Mouse (Mus musculus) hindbrain, embryonic 14.5 days (tissue): ENCODE measurements at regions not wholly inside any gene's neighbourhood (a gene's known extent, or its start where the extent isn't known, plus 50 kb on each side); places are given as distances from the start of the nearest gene placed in this dataset.
A peak's percentile ranks its signal among the peaks of the same experiment; 100 is the strongest.

Source experiments
- ATAC-seq: fragments of 200-750 bp; cut with Nextera tagmentation; 2 replicates; pipeline ENCODE4 v1.8.0; 2017; ENCODE audit warnings: moderate number of reproducible peaks, mild to moderate bottlenecking, moderate TSS enrichment, moderate library complexity; ENCODE audit not compliant: low FRiP score
- DNase-seq: peaks from one replicate; pipeline ENCODE4 v3.0.0-alpha.2; 2015; ENCODE audit warnings: low spot score
- H3K27ac ChIP-seq: fragments of 300-500 bp; sonication (generic); 2 replicates; pipeline ENCODE4 v1.5.1; 2014; ENCODE audit warnings: mild to moderate bottlenecking, moderate library complexity
- H3K27me3 ChIP-seq: fragments of 300-500 bp; sonication (generic); 2 replicates; pipeline ENCODE4 v1.6.1; 2014; ENCODE audit warnings: mild to moderate bottlenecking, low read length, mixed read lengths; ENCODE audit not compliant: control insufficient read depth, insufficient read depth
- H3K36me3 ChIP-seq: fragments of 300-500 bp; sonication (generic); replicated peaks from 2 replicates; pipeline ENCODE4 v1.6.1; 2014; ENCODE audit not compliant: control insufficient read depth, insufficient read depth
- H3K4me1 ChIP-seq: fragments of 300-500 bp; sonication (generic); replicated peaks from 2 replicates; pipeline ENCODE4 v1.6.1; 2014; ENCODE audit warnings: antibody characterized with exemption, low read length, mixed read lengths; ENCODE audit not compliant: control insufficient read depth, insufficient read depth
- H3K4me2 ChIP-seq: fragments of 300-500 bp; sonication (generic); replicated peaks from 2 replicates; pipeline ENCODE4 v1.6.1; 2014; ENCODE audit warnings: mild to moderate bottlenecking, moderate library complexity
- H3K4me3 ChIP-seq: fragments of 300-500 bp; sonication (generic); replicated peaks from 2 replicates; pipeline ENCODE4 v1.5.1; 2014; ENCODE audit warnings: mild to moderate bottlenecking, low read length
- H3K9ac ChIP-seq: fragments of 300-500 bp; sonication (generic); 2 replicates; pipeline ENCODE4 v1.6.1; 2014
- H3K9me3 ChIP-seq: fragments of 300-500 bp; sonication (generic); 2 replicates; pipeline ENCODE4 v1.6.1; 2016; ENCODE audit warnings: low read length; ENCODE audit not compliant: control insufficient read depth
- WGBS: fragments of 180-500 bp; shearing (Covaris S2); extraction: QIAGEN DNeasy Blood & Tissue Kit; methylation state at CpG from one replicate; pipeline ENCODE4 v1.1.7; 2014; 5-methylcytosine and 5-hydroxymethylcytosine counted together

DNA sequence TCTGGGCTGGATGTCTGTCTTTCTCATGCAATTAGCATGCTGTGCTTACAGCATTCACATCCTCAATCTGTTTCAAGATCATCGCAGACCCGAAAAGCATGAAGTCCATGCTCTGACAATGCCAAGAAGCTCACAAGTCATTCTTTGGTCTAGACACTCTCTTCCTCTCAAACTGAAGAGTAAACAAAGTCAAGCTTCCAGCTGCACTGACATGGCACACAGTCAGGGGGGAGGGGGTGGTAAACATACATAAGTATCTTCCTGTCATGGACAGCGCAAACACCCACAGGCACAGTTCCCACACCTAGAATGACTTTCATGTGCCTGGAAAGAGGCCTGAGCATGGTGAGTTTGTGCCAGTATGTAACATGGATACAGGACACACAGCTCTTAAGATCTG lies 780.1 kb downstream of the Fat4 start:
- H3K27ac ChIP-seq, result no peak overlapping the region
- H3K4me3 ChIP-seq, result no peak overlapping the region
- H3K4me2 ChIP-seq, result no peak overlapping the region
- H3K36me3 ChIP-seq, result no peaks in the 10 kb centered on the region
- no peaks in the 10 kb centered on the region for H3K27me3 ChIP-seq
- H3K4me1 ChIP-seq, result no peaks in the 10 kb centered on the region
- WGBS, result 88% methylated on average over 3 of the region's 3 CpGs
- ATAC-seq, result no peak
- H3K9me3 ChIP-seq, result no peaks in the 10 kb centered on the region
- H3K9ac ChIP-seq, result no peak overlapping the region
- DNase-seq, result no peak

DNA sequence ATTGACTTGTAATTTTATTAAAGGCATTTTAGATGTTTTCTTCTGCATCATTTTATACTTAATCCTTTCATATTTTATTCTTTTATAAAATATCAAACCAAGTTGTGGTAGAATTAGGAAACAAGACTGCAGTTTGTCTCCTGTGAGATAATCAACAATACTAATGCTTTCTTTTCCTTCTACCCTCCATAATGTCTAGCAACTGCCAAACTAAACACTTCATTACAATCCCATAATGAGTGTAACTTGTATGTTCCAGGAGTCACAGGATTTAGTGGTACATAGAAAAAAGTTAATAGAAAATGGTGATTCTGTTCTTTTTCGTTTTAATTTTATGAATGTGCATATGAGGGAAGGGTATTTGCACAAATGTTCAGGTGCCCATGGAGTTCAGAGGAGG lies 782.4 kb downstream of the Fat4 start:
- H3K27ac ChIP-seq, result no peak overlapping the region
- no peak overlapping the region for H3K4me2 ChIP-seq
- no peak overlapping the region for H3K9ac ChIP-seq
- no peaks in the 10 kb centered on the region for H3K9me3 ChIP-seq
- DNase-seq, result no peak
- H3K4me3 ChIP-seq, result no peak overlapping the region
- no peaks in the 10 kb centered on the region for H3K4me1 ChIP-seq
- H3K27me3 ChIP-seq, result no peaks in the 10 kb centered on the region
- no peaks in the 10 kb centered on the region for H3K36me3 ChIP-seq
- WGBS, result 71% methylated on average over 1 of the region's 1 CpGs
- ATAC-seq, result no peak

GRCm38 (mm10) chr3:39673997-39674396 lies 787.3 kb downstream of the Fat4 start:
- Histone ChIP-seq H3K4me1 (no peaks in the 10 kb centered on the region), H3K27ac (no peak overlapping the region), H3K27me3 (no peaks in the 10 kb centered on the region), H3K9ac (no peak overlapping the region), H3K9me3 (no peaks in the 10 kb centered on the region), H3K4me2 (no peak overlapping the region), H3K4me3 (no peak overlapping the region), H3K36me3 (no peaks in the 10 kb centered on the region)
- ATAC-seq, result 0 out of 2 replicates have a peak, but pooled peaks have one; percentile 17
- no peak for DNase-seq
- WGBS, result 90% methylated on average over 7 of the region's 7 CpGs

GRCm38 (mm10) chr3:39674927-39675326 lies 788.2 kb downstream of the Fat4 start:
- no peak overlapping the region for H3K27ac ChIP-seq
- no peak for DNase-seq
- no peak overlapping the region for H3K4me3 ChIP-seq
- no peaks in the 10 kb centered on the region for H3K9me3 ChIP-seq
- H3K27me3 ChIP-seq, result no peaks in the 10 kb centered on the region
- ATAC-seq, result no peak
- WGBS, result 91% methylated on average over 10 of the region's 10 CpGs
- H3K4me2 ChIP-seq, result no peak overlapping the region
- no peak overlapping the region for H3K9ac ChIP-seq
- no peaks in the 10 kb centered on the region for H3K36me3 ChIP-seq
- H3K4me1 ChIP-seq, result no peaks in the 10 kb centered on the region

DNA sequence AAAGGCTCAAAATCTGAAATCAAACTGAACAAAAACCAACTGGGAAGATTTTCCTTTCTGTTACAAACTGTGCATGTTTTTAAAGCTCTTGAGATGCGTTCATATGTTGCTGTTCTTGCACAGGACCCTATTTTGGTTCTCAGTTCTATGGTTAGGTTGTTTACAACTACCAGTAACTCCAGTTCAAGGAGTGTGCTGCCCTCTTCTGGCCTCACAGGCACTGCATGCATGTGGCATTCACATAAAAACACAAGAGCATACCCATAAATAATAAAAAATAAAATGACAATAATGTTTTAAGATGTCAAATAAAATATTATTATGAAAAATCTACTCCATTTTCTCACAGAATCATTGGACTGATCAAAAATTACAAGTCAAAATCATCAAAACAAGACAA lies 818.9 kb downstream of the Fat4 start:
- H3K4me2 ChIP-seq, result no peak overlapping the region
- no peaks in the 10 kb centered on the region for H3K36me3 ChIP-seq
- no peaks in the 10 kb centered on the region for H3K4me1 ChIP-seq
- no peak for ATAC-seq
- 97% methylated on average over 1 of the region's 1 CpGs for WGBS
- H3K27ac ChIP-seq, result no peak overlapping the region
- no peak overlapping the region for H3K4me3 ChIP-seq
- no peak for DNase-seq
- no peak overlapping the region for H3K9ac ChIP-seq
- H3K27me3 ChIP-seq, result no peaks in the 10 kb centered on the region
- peaks cover 12% of the 10 kb centered on the region; the same call in 1 of the 2 replicates for H3K9me3 ChIP-seq

DNA sequence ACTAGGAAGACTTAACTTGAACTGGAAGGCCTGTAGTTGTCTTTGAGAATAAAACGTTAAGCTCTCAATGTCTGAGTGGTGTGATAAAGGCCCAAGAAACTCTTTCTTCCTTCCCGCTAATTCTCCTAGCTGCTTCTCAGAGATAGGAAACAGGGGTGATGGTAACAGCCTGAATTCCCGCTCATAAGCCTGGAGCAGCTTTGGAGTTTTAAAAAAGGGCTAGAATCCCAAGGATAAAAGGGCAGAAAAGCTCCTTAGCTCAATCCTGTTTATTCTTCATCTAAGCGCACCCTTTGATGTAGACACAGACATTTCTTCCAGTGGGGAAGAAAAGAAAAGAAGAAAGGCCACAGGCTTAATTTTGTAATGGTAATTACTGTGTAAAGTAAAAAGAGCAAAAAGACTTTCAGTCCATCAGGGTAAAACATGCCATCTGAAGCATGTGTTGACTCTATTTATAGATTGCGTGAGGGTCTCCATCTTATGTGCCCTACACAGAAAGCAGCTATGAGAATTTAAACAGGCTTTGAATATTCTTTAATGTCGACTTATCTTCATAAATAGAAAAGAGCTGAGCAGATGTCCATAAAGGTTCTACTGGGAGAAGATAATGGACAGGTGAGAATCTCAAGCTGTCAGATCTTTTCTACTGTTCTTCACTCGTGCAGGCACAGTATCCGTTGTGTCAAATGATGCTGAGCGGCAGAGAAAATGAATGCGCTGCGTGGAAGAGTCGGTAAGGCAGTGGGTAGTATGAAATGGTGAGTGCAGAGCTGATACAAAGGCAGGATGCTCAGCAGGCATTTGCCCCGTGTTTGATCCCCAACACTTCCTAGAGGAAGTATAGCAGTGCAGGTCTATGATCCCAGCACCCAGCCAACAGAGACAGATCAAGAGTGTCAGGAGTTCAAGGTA lies 818.0 kb upstream of the Intu start:
- Histone ChIP-seq H3K9me3 (no peaks in the 10 kb centered on the region), H3K27ac (no peak overlapping the region)

DNA sequence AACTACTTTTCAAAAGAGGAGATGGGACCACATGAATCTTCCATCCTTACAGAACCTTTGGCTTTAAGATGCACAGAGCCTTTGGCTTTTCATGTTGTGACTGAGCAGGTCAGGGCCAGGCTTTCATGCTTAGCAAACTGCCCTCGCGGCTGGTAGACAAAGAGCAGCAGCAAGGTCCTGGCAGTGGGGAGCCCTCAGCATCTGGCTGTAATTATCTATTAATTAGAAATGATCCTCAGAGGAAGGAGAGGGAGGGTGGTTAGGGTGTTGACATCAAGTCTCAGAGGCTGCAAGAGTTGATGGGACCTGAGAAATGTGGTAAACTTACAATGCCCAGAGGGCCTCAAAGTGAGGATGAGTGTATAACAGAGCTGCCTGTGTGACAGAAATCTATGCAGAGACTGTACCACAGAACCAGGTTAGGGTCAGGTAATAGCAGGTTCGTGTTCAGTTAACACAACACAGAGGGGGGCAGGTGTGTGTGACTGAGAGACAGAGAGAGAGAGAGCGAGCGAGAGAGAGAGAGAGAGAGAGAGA lies 817.0 kb upstream of the Intu start:
- WGBS, result 64% methylated on average over 5 of the region's 5 CpGs
- DNase-seq, result no peak

More for the DNA sequence above, 818.0 kb upstream of the Intu start:
- Histone ChIP-seq H3K4me1 (no peaks in the 10 kb centered on the region), H3K4me2 (no peak overlapping the region), H3K4me3 (no peak overlapping the region), H3K9ac (no peak overlapping the region), H3K36me3 (no peaks in the 10 kb centered on the region), H3K27me3 (no peaks in the 10 kb centered on the region)
- 72% methylated on average over 13 of the region's 13 CpGs for WGBS
- ATAC-seq (no peak), DNase-seq (no peak)

GRCm38 (mm10) chr3:39718946-39719545 lies 812.0 kb upstream of the Intu start:
- no peaks in the 10 kb centered on the region for H3K9me3 ChIP-seq
- no peaks in the 10 kb centered on the region for H3K4me1 ChIP-seq
- H3K27me3 ChIP-seq, result no peaks in the 10 kb centered on the region
- H3K4me2 ChIP-seq, result no peak overlapping the region
- H3K9ac ChIP-seq, result no peak overlapping the region
- H3K36me3 ChIP-seq, result no peaks in the 10 kb centered on the region
- DNase-seq (no peak), ATAC-seq (no peak)
- 84% methylated on average over 11 of the region's 11 CpGs for WGBS
- H3K27ac ChIP-seq, result no peak overlapping the region
- no peak overlapping the region for H3K4me3 ChIP-seq

More for the DNA sequence above, 817.0 kb upstream of the Intu start:
- Histone ChIP-seq H3K36me3 (no peaks in the 10 kb centered on the region), H3K4me2 (no peak overlapping the region), H3K27me3 (no peaks in the 10 kb centered on the region), H3K9me3 (no peaks in the 10 kb centered on the region), H3K27ac (no peak overlapping the region), H3K9ac (no peak overlapping the region), H3K4me3 (no peak overlapping the region), H3K4me1 (no peaks in the 10 kb centered on the region)
- ATAC-seq, result no peak

- Histone ChIP-seq H3K9ac (no peak overlapping the region), H3K27me3 (no peaks in the 10 kb centered on the region), H3K4me2 (no peak overlapping the region), H3K4me1 (no peaks in the 10 kb centered on the region), H3K36me3 (no peaks in the 10 kb centered on the region), H3K9me3 (no peaks in the 10 kb centered on the region), H3K4me3 (no peak overlapping the region), H3K27ac (no peak overlapping the region)
- WGBS, result 89% methylated on average over 3 of the region's 3 CpGs
- DNase-seq, result no peak
- ATAC-seq, result no peak
Observed at GRCm38 (mm10) chr3:39725755-39726154, 805.3 kb upstream of the Intu start.
